Mouse (Mus musculus): ENCODE measurements around the gene Mylip.

Gene Mylip

DNA sequence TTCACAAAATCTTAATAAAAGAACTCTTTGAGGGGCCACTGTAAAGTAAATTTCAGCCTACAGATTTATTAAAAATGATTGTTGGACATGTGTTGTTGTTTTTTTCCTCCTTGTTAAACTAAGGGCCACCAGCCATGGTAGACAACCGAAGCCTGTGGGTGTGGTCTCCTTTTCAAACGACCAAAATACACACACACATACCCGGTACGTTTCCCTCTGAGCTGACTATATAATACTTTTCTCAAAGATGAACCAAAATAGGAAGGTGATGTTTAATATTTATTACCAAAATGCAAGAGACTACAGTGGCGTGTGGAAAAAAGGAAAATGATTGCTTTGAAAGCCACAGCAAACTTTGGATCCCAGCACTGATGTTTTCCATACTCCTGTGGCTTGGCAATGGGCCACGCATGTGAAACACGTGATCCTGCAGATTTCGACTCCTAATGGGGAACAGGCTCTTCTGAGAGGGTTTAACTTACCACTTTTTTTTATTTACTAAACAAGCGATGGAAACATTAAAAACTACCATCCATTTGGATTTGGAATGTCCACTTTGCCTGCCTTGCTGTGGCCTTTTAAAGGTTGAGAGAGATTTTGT, 2.4 kb downstream of the Mylip start:
- peak; percentile 88 for DNase-seq

DNA sequence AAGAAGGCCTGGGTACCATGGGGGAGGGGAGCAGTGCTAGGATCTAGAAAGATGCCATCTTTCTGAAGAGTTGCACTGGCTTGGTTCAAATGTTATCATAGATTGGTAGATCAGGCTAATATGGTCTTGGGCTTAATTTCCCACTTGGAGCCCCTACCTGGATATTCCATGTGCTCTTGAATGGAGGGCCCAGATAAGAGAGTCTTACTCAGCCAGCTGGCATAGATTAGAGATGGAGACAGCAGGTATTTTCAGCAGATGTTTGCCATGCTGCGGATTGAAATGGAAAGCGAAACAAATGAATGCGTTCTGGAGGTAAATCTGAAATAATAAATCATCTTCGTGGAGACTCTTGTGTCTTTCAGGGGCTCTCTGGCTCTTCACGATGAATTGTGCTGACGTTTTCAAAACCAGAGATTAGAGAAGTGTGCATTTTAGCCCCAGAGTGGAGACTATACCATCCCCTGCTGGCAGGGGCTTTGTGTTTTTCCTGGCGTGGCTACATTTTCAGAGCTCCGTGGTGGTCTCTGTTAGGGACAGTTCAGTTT, 4.8 kb downstream of the Mylip start:
- DNase-seq, result no peak

DNA sequence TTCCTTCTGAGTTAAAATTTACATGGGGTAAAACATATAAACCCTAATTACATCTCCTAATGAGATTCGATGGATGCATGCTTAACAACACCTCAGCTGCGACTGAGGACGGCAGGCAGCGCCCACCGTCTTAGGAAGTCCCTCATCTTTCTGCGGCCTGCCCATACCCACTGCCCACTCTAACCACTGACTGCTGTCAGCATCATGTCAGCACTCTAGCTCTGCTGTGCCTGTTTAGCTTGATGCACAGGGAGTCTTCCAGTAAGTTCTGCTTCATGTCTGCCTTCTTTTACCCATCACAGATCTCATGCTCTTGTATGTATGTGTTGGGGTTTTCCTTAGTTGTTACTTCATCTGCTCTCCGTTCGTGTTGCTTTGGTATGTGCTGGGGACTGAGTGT, 7.2 kb downstream of the Mylip start:
- DNase-seq, result no peak

DNA sequence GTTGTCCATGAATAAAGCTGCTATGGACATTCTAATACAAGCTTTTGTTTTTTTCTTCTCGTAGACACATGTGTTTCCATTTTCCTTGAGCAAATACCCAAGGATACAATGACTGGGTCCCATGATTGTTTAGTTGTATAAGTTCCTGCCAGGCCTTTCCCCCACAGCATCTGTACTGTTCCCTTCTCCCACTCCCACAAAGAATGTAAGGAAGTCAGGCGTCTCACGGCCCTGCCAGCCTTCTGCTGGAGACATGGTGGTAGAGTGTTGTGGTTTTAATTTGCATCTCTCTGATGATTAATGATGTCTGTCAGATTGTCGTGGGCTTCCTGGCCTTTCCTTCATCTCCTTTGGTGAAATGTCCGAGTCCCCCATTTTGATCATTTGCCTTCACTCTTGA, 7.7 kb downstream of the Mylip start:
- no peak for DNase-seq

DNA sequence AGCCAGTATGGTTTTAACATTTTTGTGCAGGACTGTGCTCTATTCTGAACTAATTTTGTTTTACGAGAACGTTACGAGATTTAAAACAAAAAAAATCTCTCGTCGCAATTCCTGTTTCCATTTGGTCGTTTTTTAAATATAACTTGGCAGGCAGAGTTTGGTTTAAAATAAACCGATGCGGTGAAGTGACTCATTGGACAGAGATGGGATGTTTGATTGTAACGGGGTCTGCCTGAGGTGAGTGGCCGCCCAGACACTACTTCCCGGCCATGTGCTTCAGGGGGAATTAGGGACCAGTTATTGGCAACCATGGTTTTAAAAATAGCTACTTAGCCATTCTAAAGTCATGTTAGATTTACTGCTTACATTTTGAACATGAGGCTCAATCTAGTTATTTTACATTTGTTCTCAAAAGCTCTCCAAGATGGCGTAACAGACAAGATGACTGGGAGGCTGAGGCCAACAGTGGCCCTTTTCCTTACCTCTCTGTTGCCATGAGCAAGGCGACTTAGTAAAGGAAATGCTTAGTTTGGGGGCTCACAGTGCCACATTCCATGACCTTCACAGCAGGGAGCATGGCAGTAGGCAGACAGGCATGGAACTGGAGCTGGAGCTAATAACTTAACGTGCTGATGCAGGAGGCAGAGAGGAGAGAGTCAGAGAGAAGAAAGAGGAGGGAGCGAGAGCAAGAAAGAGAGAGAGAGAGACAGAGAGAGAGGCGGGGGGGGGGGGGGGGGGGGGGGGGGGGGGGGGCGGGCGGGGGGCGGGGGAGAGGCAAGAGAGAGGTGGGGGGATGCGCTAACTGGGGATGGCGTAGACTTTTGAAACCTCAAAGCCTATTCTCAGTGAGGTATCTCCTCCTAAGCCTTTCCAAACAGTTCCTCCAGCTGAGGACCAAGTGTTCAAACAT, 8.6 kb downstream of the Mylip start:
- no peak for DNase-seq

DNA sequence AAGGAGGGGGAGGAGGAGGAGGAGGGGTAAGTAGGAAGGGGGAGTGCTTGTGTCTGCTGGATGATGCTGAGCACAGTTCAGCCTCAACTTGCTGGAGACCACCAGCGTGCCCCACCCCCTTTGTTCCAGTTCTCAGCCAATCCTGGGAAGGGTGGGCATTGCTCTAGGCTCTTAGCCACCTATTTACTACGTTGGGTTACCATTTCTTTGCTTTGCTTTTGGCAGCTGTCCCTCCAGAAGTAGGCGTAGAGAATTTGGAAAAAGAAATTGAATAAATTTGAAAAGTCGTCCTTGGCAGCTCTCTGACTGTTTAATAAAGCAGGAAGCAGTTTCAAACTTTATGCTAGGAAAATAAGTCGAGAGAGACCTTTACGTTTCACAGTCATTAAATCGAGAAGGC, 11.2 kb downstream of the Mylip start:
- DNase-seq, result no peak

DNA sequence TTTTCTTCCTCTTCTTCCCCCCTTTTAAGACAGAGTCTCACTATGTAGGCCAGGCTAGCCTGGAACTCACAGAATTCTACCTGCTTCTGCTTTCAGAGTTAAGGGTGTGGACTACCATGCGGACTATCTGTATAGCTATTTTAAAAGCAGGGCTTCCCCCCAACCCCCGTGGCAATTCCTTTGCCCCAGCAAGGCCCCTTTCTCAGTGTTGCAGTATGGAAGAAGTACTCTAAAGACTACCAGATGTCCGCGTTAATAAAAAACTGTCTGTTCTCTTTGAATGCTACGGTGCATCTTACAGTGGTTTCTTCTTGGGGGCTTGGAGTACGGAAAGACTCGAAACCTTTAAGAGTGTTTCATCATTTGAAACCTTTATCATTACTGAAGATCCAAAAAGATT, 12.3 kb downstream of the Mylip start:
- no peak for DNase-seq

DNA sequence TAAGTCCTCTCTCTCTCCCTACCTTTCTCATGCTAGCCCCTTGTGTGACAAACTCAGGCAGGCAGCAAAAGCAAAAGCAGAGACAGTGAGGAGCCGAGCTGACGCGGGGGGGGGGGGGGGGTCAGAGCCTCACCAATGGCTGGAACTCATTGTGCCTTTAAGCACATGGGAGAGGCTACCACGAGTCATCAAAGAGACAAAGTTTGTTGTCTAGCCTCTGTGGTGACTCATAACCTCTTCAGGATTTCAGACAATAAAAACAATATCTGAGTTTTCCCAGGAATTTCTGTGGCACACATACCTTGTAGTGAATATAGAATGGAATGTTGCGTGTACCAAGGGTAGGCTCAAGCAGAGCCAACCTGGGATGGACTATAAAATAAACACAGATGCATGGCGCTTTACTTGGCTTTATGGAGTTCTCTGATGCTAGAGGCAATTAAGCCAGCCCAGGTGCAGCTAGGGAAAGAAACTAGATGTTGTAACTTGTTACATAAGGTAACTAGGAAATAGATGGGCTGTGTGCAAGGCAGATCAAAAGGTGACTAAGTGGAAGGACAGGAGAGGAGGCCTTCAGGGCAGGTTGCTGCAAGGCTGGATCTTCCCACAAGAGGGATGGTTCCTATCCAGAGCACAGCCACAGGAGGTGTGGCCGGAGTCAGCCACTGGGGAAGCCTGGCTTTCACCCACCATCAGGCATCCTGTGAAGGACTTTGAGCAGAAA, 12.9 kb downstream of the Mylip start:
- no peak for DNase-seq

- no peak for DNase-seq
These were observed 14.7 kb downstream of the Mylip start for GRCm38 (mm10) chr13:45404269-45404668.

DNA sequence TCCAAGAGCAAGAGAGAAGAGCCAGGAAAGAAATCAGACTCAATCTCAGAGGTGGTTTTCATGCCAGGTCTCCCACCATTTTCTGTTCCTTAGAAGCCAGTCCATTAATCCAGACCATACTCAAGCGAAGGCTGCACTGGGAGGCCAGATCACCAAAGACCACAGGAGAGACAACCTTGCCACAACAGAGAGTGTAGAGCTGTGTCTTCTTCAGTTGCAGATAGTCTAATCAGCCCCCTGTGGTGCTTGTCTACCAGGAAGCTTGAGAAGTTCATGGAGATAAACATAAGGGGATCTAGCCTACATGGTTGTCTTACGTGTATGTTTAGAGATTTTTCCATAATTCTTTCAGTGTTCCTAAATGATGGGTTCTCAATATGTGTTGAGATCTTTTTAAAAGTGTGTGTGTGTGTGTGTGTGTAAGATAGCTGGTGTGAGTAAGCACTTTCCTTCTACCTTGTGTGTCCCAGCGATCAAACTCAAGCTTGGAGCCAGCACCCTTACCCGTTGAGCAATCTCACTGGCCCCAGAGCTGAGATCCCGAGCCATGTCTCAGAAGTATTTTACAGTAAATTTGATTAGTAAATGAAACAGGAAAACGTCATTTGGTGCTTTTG, 15.8 kb downstream of the Mylip start:
- no peak for DNase-seq

- no peak for DNase-seq
These were observed 16.7 kb downstream of the Mylip start for GRCm38 (mm10) chr13:45406289-45406688.

DNA sequence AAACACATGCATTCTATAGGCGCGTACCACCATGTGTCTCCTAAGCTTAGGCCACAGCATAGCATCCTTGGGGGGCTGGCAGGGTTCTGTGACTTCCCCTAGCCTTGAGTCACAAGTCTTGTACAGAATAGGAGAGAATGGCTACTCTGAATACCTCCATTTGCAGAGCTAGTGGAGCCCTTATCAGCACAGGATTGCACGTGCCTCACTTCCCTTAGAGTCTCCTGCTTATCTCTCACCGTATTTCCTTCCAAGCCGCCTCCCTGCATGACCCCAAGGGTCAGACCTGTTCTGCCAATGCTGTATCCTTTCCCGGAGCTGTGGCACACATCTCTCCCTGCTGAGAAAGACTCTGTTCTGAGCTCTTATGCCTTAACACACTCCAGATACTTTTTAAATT, 17.2 kb downstream of the Mylip start:
- DNase-seq, result no peak

DNA sequence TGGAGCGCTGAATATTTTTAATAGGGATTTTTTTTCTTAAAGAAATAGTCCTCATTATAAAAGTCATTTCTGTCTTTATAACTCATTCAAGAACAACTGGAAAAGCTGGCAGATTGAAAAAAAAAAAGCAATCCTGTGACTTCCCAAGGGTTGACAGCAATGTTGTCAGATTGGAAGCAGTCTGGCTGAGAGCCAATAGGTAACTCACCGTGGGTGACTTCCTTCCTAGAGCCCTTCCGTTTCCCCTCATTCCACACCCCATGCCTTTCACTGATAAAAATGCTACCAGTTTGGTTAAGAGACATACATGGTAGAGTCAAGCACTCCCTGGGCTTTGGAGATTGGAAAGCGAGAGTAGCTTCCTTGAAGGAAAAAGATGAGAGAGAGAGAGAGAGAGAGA, 21.4 kb downstream of the Mylip start:
- DNase-seq, result no peak

GRCm38 (mm10) chr13:45413066-45413465, 23.5 kb downstream of the Mylip start:
- DNase-seq, result no peak

DNA sequence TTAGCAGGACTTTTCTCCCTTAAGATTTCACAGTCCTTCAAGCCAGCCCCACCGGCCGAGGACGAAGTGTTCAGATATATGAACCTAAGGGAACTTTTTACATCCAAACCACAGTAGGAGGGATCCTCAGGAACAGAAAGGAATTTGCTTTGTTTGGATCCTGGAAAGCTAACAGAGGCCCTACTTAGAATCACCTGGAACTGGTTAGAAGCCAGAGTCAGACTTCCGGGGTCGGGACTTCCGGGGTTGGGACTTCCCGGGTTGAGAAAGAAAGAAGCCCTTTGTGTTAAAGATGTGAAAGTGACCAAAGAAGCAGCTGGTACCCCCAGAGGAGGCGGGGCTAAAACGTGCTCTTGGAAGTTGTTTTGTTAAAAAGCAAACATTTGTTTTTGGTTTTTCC, 24.5 kb downstream of the Mylip start:
- no peak for DNase-seq

DNA sequence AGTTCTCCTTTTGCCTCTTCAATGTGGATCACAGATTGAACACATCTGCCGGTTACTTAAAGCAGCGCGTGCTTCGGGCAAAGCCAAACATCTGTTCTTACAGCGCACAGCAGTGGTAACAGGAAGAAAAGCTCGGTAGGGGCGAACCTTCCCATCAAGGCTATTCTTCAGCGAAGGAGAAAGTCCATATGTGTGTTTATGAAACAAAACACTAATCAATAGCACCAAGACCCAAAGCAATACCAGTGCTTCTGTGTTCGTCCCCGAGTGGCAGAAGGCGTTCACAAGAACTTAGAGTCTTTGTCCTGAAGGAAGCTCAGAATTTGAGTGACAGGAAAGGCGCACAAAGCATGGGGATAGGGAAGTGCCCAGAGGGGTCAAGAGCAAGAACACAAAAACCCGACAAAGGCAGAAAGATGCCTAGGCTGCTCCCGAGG, 27.1 kb downstream of the Mylip start:
- peak; percentile 37 for DNase-seq

- no peak for DNase-seq
These were observed 29.4 kb downstream of the Mylip start for GRCm38 (mm10) chr13:45418986-45419385.

- DNase-seq, result no peak
These were observed 32.7 kb downstream of the Mylip start for GRCm38 (mm10) chr13:45422251-45422650.

DNA sequence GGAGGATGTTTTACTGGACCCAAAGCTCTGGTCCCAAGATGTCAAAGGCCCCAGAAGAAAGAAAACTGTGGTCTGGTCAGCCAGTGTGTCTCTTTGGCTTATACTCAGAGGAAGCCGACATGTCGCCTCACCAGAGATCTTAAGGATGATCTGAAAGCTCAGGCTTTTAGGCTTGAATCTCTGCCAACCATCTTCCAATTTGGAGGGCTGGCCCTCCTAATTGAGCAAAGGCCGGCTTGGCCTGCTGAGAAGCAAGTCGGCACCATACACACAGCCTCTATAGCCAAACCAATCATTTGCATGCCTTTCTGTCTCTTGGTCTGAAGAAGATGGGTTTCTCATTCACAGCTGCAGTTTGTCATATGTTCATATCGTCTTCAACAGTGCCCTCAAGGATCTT, 33.2 kb downstream of the Mylip start:
- no peak for DNase-seq

GRCm38 (mm10) chr13:45423905-45424304, 34.4 kb downstream of the Mylip start:
- no peak for DNase-seq

- no peak for DNase-seq
These were observed 39.7 kb downstream of the Mylip start for GRCm38 (mm10) chr13:45429239-45429638.

GRCm38 (mm10) chr13:45437134-45437533, 47.6 kb downstream of the Mylip start:
- no peak for DNase-seq

- no peak for DNase-seq
These were observed 49.3 kb downstream of the Mylip start for GRCm38 (mm10) chr13:45438853-45439252.
